ENCODE assay signal across 8 mouse cellular contexts in genomic region chr7:104445961-104446645, GRCm38 (mm10). TPM values are rescaled to one million over a fixed set of nuclear protein-coding genes. Genes with fewer than 3 reads are reported as not detected.
DNase-seq lines count a peak whose midpoint lies in the region; ATAC-seq and TF ChIP-seq lines count a peak whose summit lies in the region.

No protein-coding gene starts in this region.

- no peak overlapping the region for H3K27ac ChIP-seq in left cerebral cortex, adult 2 months
- peak overlapping the region; percentile 94 for H3K27ac ChIP-seq in brown adipose tissue, adult 24 weeks (replicated peaks; ENCODE audit: low read depth, low read length)
- H3K27ac ChIP-seq in lung, postnatal 0 days (ENCODE audit: low read length) = peak overlapping the region; percentile 54

- ATAC-seq in inflammation-experienced regulatory T-cells, adult 6 months = peak; percentile 90
- ATAC-seq in lung, postnatal 0 days = peak; percentile 88
- no peak for ATAC-seq in cerebellum, adult (ENCODE audit: insufficient number of reproducible peaks, low FRiP score, low TSS enrichment)

- H3K4me2 ChIP-seq in lung, postnatal 0 days (replicated peaks; ENCODE audit: low read depth, low read length) = peak overlapping the region; percentile 35

- TF ChIP-seq EP300 in lung, postnatal 0 days (IDR thresholded peaks at IDR 0.05) = no peak

- no peaks in the 10 kb centered on the region for H3K36me3 ChIP-seq in lung, postnatal 0 days (ENCODE audit: insufficient read depth, low read length)

- H3K9me3 ChIP-seq in lung, postnatal 0 days (ENCODE audit: low read length) = no peaks in the 10 kb centered on the region

- 46% methylated on average over 2 of the region's 2 CpGs for WGBS in lung, postnatal 0 days

- no peaks in the 10 kb centered on the region for H3K27me3 ChIP-seq in lung, postnatal 0 days (replicated peaks; ENCODE audit: insufficient read depth, low read length)

- no peak overlapping the region for H3K9ac ChIP-seq in lung, postnatal 0 days (replicated peaks; ENCODE audit: low read depth)

- peaks cover 7% of the 10 kb centered on the region; the same call in 1 of the 2 replicates for H3K4me1 ChIP-seq in brown adipose tissue, adult 24 weeks (ENCODE audit: control insufficient read depth, insufficient read depth, insufficient read length, low read length)
- H3K4me1 ChIP-seq in lung, postnatal 0 days (ENCODE audit: insufficient read depth, low read depth, low read length) = no peaks in the 10 kb centered on the region

- TF ChIP-seq CTCF in left cerebral cortex, adult 2 months (IDR thresholded peaks at IDR 0.05) = peak; percentile 28
- peak; percentile 58 for TF ChIP-seq CTCF in lung, postnatal 0 days (IDR thresholded peaks at IDR 0.05)

- intact Hi-C loops in left cerebral cortex, adult 2 months (cut with DNase I) = no loop called here
- intact Hi-C loops in left cerebral cortex, postnatal 4 days (cut with DNase I) = no loop called here

- no peak for DNase-seq in left cerebral cortex, adult 2 months (ENCODE audit: extremely low spot score in 1 of 2, low spot score in 2 of 2)
- DNase-seq in left cerebral cortex, postnatal 4 days = no peak
- peak; percentile 84 for DNase-seq in lung, postnatal 0 days (ENCODE audit: low spot score)
- peak; percentile 61 for DNase-seq in thymus, postnatal 25 days
- no peak for DNase-seq in cerebellum, adult 11 months

- H3K4me3 ChIP-seq in left cerebral cortex, adult 2 months = no peak overlapping the region
- H3K4me3 ChIP-seq in brown adipose tissue, adult 24 weeks (ENCODE audit: insufficient read depth, low read depth, low read length) = peak overlapping the region; percentile 61
- peak overlapping the region; percentile 14; the same call in 1 of the 2 replicates for H3K4me3 ChIP-seq in lung, postnatal 0 days (ENCODE audit: low read depth, low read length)

RNA-seq across cellular contexts. Expression of gene Trim30a, which starts 18.9 kb away (rescaled TPM):
- total RNA-seq in left cerebral cortex, adult 2 months (2021) = under 1 TPM; 0.66 to 0.98 TPM
- total RNA-seq in left cerebral cortex, postnatal 4 days (2021) = under 1 TPM; 0.52 to 0.56 TPM
- polyA plus RNA-seq in brown adipose tissue, adult 24 weeks (2012; ENCODE audit: insufficient read depth, insufficient read length, missing spikeins) = 4.0 and 5.3 TPM in 2 replicates
- polyA plus RNA-seq in inflammation-experienced regulatory T-cells, adult 6 months (2017; shearing (Covaris generic)) = 10 to 100 TPM; 72.9 to 76.3 (median 75.4) TPM
- polyA plus RNA-seq in lung, postnatal 0 days (2015; fragmentation: Nextera tagmentation; extraction: Ambion mirVana) = 5.2 and 5.3 TPM in 2 replicates

RNA-seq across cellular contexts. Expression of gene Trim30c, which starts 45.5 kb away (rescaled TPM):
- under 1 TPM in 1 of 2 experiments, not detected in 1; 0.19 TPM for total RNA-seq in left cerebral cortex, adult 2 months (2021)
- not detected for total RNA-seq in left cerebral cortex, postnatal 4 days (2021)
- 0.92 TPM in 1 of 2 replicates, not detected in the other for polyA plus RNA-seq in brown adipose tissue, adult 24 weeks (2012; ENCODE audit: insufficient read depth, insufficient read length, missing spikeins)
- polyA plus RNA-seq in inflammation-experienced regulatory T-cells, adult 6 months (2017; shearing (Covaris generic)) = under 1 TPM; 0.21 to 0.33 (median 0.32) TPM
- 0.06 and 0.13 TPM in 2 replicates for polyA plus RNA-seq in lung, postnatal 0 days (2015; fragmentation: Nextera tagmentation; extraction: Ambion mirVana)

Comparison
In these comparisons a context has a peak if more than half of its experiments do, and no peak if none do; other contexts are left out.
1. DNase-seq: peak in lung, postnatal 0 days (single experiment) and thymus, postnatal 25 days (single experiment); none in left cerebral cortex, adult 2 months (0 of 2), left cerebral cortex, postnatal 4 days (single experiment) and cerebellum, adult 11 months (single experiment).
2. RNA of gene Trim30a, which starts 18.9 kb away (polyA plus RNA-seq): 72.9 to 76.3 TPM in inflammation-experienced regulatory T-cells, adult 6 months; 5.2 to 5.3 TPM in lung, postnatal 0 days and 4.0 to 5.3 TPM in brown adipose tissue, adult 24 weeks; every median in the first group is over 10 times any median in the second.